Mouse (Mus musculus): ENCODE measurements at regions not wholly inside any gene's neighbourhood (a gene's known extent, or its start where the extent isn't known, plus 50 kb on each side); places are given as distances from the start of the nearest gene placed in this dataset.

GRCm38 (mm10) chr15:62048981-62049380 is 1126.2 kb upstream of the A1bg start:
- DNase-seq (ENCODE audit: low read depth) = peak; percentile 70

GRCm38 (mm10) chr15:62046276-62046675 is 1123.5 kb upstream of the A1bg start:
- no peak for DNase-seq (ENCODE audit: low read depth)

- DNase-seq (ENCODE audit: low read depth) = no peak
Observed at GRCm38 (mm10) chr15:62044654-62045335, 1122.0 kb upstream of the A1bg start.

GRCm38 (mm10) chr15:62043617-62044392 is 1121.0 kb upstream of the A1bg start:
- peak; percentile 91 for DNase-seq (ENCODE audit: low read depth)

GRCm38 (mm10) chr15:62042924-62043504 is 1120.2 kb upstream of the A1bg start:
- DNase-seq (ENCODE audit: low read depth) = no peak

Data from NIH3T3 (cell line).